Mouse (Mus musculus) CD4-positive, CD25-positive, alpha-beta regulatory T cell (primary cell): ENCODE data around the gene Gapdh. TPM values are rescaled to one million over a fixed set of nuclear protein-coding genes. Genes with fewer than 3 reads are reported as not detected.

Experiments
- polyA plus RNA-seq: library from polyadenylated mRNA; unstranded; fragments of 100-300 nt; shearing (Covaris generic); gene quantifications from one replicate; pipeline ENCODE4 v1.2.1, GENCODE M21; 2017

The Gapdh gene
- polyA plus RNA-seq, result 231 TPM

DNA sequence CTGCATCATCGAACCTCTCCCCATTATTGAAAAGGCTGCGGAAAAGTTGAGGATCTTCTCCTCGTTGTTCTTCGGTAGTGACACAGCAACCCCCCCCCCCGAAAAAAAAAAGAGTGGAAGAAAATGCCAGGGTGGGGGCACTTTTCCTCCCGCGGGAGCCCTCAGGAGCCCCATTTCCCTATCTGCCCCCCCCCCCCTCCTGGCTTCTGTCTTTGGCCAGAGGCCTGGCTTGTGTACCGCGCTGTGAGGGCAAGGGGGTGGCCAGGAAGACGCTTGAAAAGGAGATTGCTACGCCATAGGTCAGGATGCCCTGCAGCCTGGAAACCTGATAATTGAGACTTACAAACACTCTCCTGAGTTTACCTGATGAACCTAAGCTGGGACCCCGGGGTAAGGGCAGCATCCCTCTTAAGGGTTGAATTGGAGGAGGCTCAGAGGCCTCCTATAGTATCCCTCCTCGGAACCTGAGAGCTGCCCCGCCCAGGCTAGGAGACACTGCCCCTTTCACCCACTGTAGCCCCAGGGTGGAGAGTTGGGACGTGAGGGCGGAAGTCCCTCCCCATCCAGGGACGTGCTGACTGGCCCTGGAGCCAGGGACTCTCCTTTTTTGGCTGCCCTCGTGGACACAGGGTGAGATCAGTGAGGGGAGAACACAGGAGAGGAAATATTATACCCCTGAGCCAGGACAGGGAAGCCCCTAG lies at the start of gene Gapdh:
Gene Gapdh (minus strand): TSS at position 417 of the 701 bp plus-strand sequence.

DNA sequence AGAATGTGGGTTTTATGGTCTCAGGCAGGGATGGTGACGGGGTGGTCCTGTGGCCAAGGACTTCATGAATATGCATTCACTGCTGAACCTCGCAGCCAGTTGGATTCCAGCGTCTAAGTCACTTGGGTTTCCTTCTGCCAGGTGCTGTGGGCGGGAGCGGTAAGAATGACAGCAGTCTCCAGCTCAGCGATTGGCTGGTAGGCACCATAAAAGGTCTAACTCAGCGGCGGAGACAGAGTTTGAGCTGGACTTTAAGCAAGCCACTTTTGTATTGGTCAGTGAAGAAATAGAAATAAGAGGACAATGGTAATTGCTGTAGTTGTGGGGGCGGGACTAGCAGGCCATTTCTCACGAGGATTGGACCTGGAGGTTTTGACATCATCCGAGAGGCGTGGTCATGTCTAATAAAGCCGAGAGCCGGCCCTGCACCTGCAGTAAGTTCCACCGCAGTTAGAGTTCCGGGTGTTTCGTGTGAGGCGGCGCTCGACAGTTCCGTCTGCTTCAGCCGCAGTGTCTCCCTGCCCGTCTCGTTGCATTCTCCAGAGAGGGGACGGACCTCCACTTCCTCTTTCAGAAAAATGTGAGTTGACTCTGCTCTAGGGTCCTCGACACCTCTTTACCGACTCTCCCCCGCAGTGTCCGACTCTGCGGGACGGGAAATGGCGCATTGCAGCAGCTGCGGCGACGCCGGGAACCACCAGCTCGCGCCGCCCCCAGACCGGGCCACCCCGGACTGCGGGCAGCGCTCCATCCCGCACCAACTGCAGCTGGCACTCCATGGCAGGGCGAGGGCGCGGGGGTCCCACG lies 49.1 kb upstream of the Gapdh start, which contains the start of gene Vamp1:
Gene Vamp1 (plus strand): TSS at position 404 of the 807 bp plus-strand sequence.

DNA sequence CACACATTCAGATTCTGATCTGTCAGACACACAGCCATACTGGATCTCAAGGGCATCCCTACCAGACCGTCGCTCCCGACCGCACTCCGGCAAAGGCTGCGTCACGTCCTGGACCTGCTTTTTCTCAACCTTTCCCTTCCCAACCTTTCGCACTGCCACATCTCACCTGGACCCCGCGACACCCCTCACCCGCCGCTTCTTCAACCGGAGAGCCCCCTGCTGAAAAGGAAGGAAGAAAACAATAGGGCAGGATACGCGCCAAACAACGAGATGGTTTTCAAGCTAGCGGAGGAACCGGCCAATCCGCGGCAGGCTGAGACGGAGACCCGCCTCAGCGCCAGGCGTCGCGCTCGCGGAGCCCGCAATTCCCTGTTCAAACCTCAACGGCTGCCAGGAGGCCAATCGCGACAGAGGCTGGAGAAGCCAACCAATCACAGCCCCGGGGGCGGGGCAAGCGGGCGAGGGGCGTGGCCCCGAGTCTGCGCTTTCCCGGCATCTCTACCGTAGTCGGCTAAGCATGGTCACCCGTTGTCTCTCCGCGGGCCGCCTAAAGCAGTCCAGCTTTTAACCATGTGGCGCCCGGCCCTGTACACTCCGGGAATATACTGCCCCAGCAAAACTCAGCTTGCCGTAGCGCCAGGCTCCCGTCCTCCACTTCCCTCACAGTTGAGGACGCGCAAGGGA lies 25.2 kb upstream of the Gapdh start, which contains the start of the genes Ncapd2 and Mrpl51:
Gene Ncapd2 (minus strand): TSS at position 370 of the 684 bp plus-strand sequence.
Gene Mrpl51 (plus strand): TSS at position 470 of the 684 bp plus-strand sequence.

DNA sequence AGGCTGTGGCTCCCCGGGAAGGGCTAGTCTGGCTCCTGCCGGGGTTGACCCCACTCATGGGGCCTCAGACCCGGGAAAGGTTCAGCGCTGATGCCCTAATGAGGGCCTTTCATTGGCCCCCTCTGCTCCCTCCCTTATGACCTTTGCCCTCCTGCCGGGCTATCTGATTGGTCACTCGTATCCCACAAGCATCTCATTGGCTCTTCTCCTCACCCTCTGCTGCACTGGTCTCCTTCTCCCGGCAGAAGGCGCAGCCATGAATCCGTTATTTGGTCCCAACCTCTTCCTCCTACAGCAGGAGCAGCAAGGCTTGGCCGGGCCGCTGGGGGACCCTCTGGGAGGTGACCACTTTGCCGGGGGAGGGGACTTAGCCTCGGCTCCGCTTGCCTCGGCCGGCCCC lies 21.3 kb downstream of the Gapdh start, which contains the start of gene Iffo1:
Gene Iffo1 (plus strand): TSS at position 241 of the 400 bp plus-strand sequence.

DNA sequence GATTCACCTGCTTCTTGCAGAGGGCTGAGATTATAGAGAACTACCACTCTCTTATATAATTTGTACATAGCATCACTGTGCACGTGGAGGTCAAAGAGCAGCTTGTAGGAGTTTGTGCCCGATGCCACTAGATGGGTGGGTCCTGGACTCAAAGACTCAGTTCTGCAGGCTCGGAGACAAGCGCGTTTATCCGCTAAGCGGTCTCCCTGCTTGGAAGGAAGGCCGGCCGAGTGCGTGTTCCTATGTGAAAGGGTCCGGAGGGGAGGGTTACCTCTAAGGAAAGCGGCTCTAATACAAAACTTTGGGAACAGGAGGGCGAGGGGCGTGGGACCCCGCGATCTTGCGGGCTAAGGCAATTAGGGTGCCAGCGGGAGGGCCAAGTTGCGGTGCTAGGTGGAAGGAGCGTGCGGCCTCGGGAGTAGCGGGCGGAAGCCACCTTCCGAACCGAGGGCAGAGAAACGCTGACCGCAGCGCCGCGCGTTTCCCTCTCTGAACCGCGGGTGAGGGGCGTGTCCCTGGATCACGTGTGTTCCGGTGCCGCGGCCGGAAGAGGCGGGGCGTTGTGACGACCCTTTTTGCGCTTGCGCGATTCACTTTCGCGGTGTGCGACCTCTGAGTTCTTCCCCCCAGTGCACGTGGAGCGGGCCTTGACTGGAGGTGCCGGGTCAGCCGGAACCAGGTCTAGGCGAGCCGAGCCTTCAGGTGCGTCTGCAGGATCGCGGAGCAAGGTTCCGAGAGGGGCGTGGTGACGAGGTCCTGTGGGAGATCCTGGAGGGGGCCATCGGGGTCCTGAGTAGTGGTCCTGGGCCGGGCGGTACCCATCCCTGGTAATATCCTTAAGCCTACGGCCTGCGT lies 34.7 kb downstream of the Gapdh start, which contains the start of gene Nop2:
Gene Nop2 (plus strand): TSS at position 608 of the 855 bp plus-strand sequence.

Other genes with a start within 250 kb of the Gapdh start
- gene Ptms, start 246.4 kb downstream of the Gapdh start, polyA plus RNA-seq, result 36.6 TPM
- 200 TPM for gene Mlf2, start 235.1 kb downstream of the Gapdh start, polyA plus RNA-seq
- 84.6 TPM for gene Cops7a, start 200.9 kb downstream of the Gapdh start, polyA plus RNA-seq
- 0.48 TPM for gene Pianp, start 169.8 kb downstream of the Gapdh start, polyA plus RNA-seq
- 73.2 TPM for gene Zfp384, start 157.3 kb downstream of the Gapdh start, polyA plus RNA-seq
- 98.8 TPM for gene Ing4, start 126.7 kb downstream of the Gapdh start, polyA plus RNA-seq
- gene Acrbp, start 116.8 kb downstream of the Gapdh start, polyA plus RNA-seq, result 18.6 TPM
- 22.7 TPM for gene Lpar5, start 98.5 kb downstream of the Gapdh start, polyA plus RNA-seq
- 61.1 TPM for gene Chd4, start 70.5 kb downstream of the Gapdh start, polyA plus RNA-seq
- gene Nop2, start 34.6 kb downstream of the Gapdh start, polyA plus RNA-seq, result 54.0 TPM
- gene Iffo1, start 21.2 kb downstream of the Gapdh start, polyA plus RNA-seq, result 24.0 TPM
- gene Ncapd2, start 25.2 kb upstream of the Gapdh start, polyA plus RNA-seq, result 23.5 TPM
- gene Mrpl51, start 25.3 kb upstream of the Gapdh start, polyA plus RNA-seq, result 89.7 TPM
- gene Vamp1, start 49.1 kb upstream of the Gapdh start, polyA plus RNA-seq, result 56.3 TPM
- gene Tapbpl, start 65.4 kb upstream of the Gapdh start, polyA plus RNA-seq, result 105 TPM
- 602 TPM for gene Cd27, start 70.5 kb upstream of the Gapdh start, polyA plus RNA-seq
- gene Tuba3a, start 119.6 kb upstream of the Gapdh start, polyA plus RNA-seq, result 1.3 TPM
- 0.17 TPM for gene Ltbr, start 147.4 kb upstream of the Gapdh start, polyA plus RNA-seq
- gene Scnn1a, start 154.2 kb upstream of the Gapdh start, polyA plus RNA-seq, result 0.22 TPM
- 40.9 TPM for gene Tnfrsf1a, start 182.9 kb upstream of the Gapdh start, polyA plus RNA-seq
- 0.12 TPM for gene Plekhg6, start 214.3 kb upstream of the Gapdh start, polyA plus RNA-seq